Comparison of ENCODE assay signal across 25 mouse cellular contexts in the genomic region with DNA sequence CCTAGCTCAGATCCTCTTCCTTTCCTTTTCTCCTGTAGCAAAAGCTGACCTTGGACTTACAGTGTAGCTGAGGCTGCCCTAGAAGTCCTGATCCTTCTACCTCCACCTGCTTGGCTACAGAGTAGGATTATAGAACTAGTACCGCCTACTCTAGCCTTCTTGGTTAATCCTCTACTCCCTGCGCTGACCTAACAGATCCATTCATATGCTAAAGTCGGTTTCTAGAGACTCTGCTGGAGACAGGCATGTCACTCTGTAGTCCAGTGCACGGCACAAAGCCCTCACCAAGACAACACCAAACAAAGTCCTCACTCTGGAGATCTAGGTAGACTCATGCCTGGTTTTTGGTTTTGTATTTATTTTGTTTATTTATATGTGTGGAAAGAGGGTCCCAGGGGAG. TPM values are rescaled to one million over a fixed set of nuclear protein-coding genes. Genes with fewer than 3 reads are reported as not detected.
DNase-seq lines count a peak whose midpoint lies in the region; ATAC-seq and TF ChIP-seq lines count a peak whose summit lies in the region.
"Had no signal": no experiment of that assay in that cellular context is flagged by ENCODE, and none has a peak within 500 bp of the region (broad histone marks: within the 10 kb centered on the region; RNA-seq: fewer than 3 reads in every experiment).

No protein-coding gene starts in this region.

- H3K36me3 ChIP-seq in forebrain, embryonic 10.5 days (replicated peaks): no peaks in the 10 kb centered on the region
- H3K36me3 ChIP-seq in forebrain, postnatal 0 days (ENCODE audit: insufficient read depth): no peaks in the 10 kb centered on the region
- H3K36me3 ChIP-seq in liver, embryonic 14.5 days (replicated peaks; ENCODE audit: control insufficient read depth, insufficient read depth, low read depth): no peaks in the 10 kb centered on the region
- H3K36me3 ChIP-seq in forebrain, embryonic 13.5 days (ENCODE audit: poor library complexity, severe bottlenecking): no peaks in the 10 kb centered on the region
- H3K36me3 ChIP-seq: embryonic facial prominence, embryonic 15.5 days; heart, embryonic 10.5 days; stomach, embryonic 15.5 days had no signal

- H3K4me3 ChIP-seq in forebrain, embryonic 10.5 days: no peak overlapping the region
- H3K4me3 ChIP-seq in forebrain, postnatal 0 days (ENCODE audit: low read depth, low read length): no peak overlapping the region
- no peak overlapping the region for H3K4me3 ChIP-seq in liver, embryonic 14.5 days (ENCODE audit: insufficient read depth in 1 of 2, low read depth in 2 of 2, low read length in 2 of 2)
- no peak overlapping the region for H3K4me3 ChIP-seq in forebrain, embryonic 13.5 days
- H3K4me3 ChIP-seq: embryonic facial prominence, embryonic 15.5 days; heart, embryonic 10.5 days; layer of hippocampus, adult 2 months; stomach, embryonic 15.5 days had no signal

- no peak for TF ChIP-seq EP300 in liver, embryonic 14.5 days (IDR thresholded peaks at IDR 0.05; ENCODE audit: low read depth)

- H3K4me2 ChIP-seq in forebrain, postnatal 0 days (ENCODE audit: low read depth): no peak overlapping the region
- H3K4me2 ChIP-seq in liver, embryonic 14.5 days (ENCODE audit: low read depth): no peak overlapping the region
- no peak overlapping the region for H3K4me2 ChIP-seq in forebrain, embryonic 13.5 days
- H3K4me2 ChIP-seq: embryonic facial prominence, embryonic 15.5 days; stomach, embryonic 15.5 days had no signal

- no peaks in the 10 kb centered on the region for H3K9me3 ChIP-seq in forebrain, embryonic 10.5 days
- H3K9me3 ChIP-seq in forebrain, postnatal 0 days (ENCODE audit: low read length): no peaks in the 10 kb centered on the region
- no peaks in the 10 kb centered on the region for H3K9me3 ChIP-seq in liver, embryonic 14.5 days (ENCODE audit: control insufficient read depth, low read length)
- no peaks in the 10 kb centered on the region for H3K9me3 ChIP-seq in forebrain, embryonic 13.5 days (replicated peaks)
- H3K9me3 ChIP-seq: embryonic facial prominence, embryonic 15.5 days; heart, embryonic 10.5 days; stomach, embryonic 15.5 days had no signal

- peaks cover 58% of the 10 kb centered on the region for H3K4me1 ChIP-seq in forebrain, embryonic 10.5 days
- no peaks in the 10 kb centered on the region for H3K4me1 ChIP-seq in forebrain, postnatal 0 days (ENCODE audit: insufficient read depth)
- peaks cover 7 to 20% of the 10 kb centered on the region in 2 experiments; a peak in 3 of 4 replicates for H3K4me1 ChIP-seq in liver, embryonic 14.5 days (replicated peaks; ENCODE audit: control insufficient read depth in 2 of 2, insufficient read depth in 2 of 2, low read length in 1 of 2)
- peaks cover 45% of the 10 kb centered on the region for H3K4me1 ChIP-seq in forebrain, embryonic 13.5 days

- peaks cover 15% of the 10 kb centered on the region for H3K27me3 ChIP-seq in forebrain, embryonic 10.5 days (ENCODE audit: poor library complexity, severe bottlenecking)
- H3K27me3 ChIP-seq in forebrain, postnatal 0 days (ENCODE audit: insufficient read depth, low read length): no peaks in the 10 kb centered on the region
- H3K27me3 ChIP-seq in liver, embryonic 14.5 days (ENCODE audit: control insufficient read depth, insufficient read depth, low read length): no peaks in the 10 kb centered on the region
- H3K27me3 ChIP-seq in forebrain, embryonic 13.5 days: no peaks in the 10 kb centered on the region

- TF ChIP-seq CTCF in forebrain, postnatal 0 days (IDR thresholded peaks at IDR 0.05; ENCODE audit: low read depth): no peak
- TF ChIP-seq CTCF in liver, embryonic 14.5 days (IDR thresholded peaks at IDR 0.05; ENCODE audit: low read depth): no peak

- 8% methylated on average over 4 of the region's 4 CpGs for WGBS in forebrain, embryonic 10.5 days
- WGBS in forebrain, postnatal 0 days: 5% methylated on average over 4 of the region's 4 CpGs
- 53% methylated on average over 4 of the region's 4 CpGs for WGBS in liver, embryonic 14.5 days (ENCODE audit: insufficient replicate concordance)
- 4% methylated on average over 4 of the region's 4 CpGs for WGBS in forebrain, embryonic 13.5 days

- no peak for DNase-seq in forebrain, embryonic 10.5 days (ENCODE audit: extremely low spot score, low spot score)
- no peak for DNase-seq in forebrain, postnatal 0 days
- no peak for DNase-seq in liver, embryonic 14.5 days (ENCODE audit: low read depth in 3 of 3, low spot score in 3 of 3)
- DNase-seq in liver: no peak
- peak; percentile 86 for DNase-seq in ES-CJ7 (ENCODE audit: low read depth, low spot score)
- DNase-seq in T-cell, adult 2 months (ENCODE audit: low spot score): no peak
- no peak for DNase-seq in layer of hippocampus, adult 11-12 months (ENCODE audit: low spot score)

- H3K9ac ChIP-seq in forebrain, postnatal 0 days: no peak overlapping the region
- no peak overlapping the region for H3K9ac ChIP-seq in liver, embryonic 14.5 days (replicated peaks)
- H3K9ac ChIP-seq in forebrain, embryonic 13.5 days: no peak overlapping the region
- H3K9ac ChIP-seq: embryonic facial prominence, embryonic 15.5 days; stomach, embryonic 15.5 days had no signal

- H3K27ac ChIP-seq in forebrain, embryonic 10.5 days: 0 out of 2 replicates have a peak overlapping the region, but pooled peaks have one; percentile 27
- no peak overlapping the region for H3K27ac ChIP-seq in forebrain, postnatal 0 days (ENCODE audit: low read depth, low read length)
- no peak overlapping the region for H3K27ac ChIP-seq in liver, embryonic 14.5 days
- H3K27ac ChIP-seq in forebrain, embryonic 13.5 days: no peak overlapping the region
- H3K27ac ChIP-seq: embryonic facial prominence, embryonic 15.5 days; heart, embryonic 10.5 days; layer of hippocampus, adult 2 months had no signal

- ATAC-seq in forebrain, postnatal 0 days: no peak
- ATAC-seq in liver, embryonic 14.5 days (ENCODE audit: insufficient read depth): peak; percentile 10; the same call in 1 of the 2 replicates
- peak; percentile 33; the same call in 1 of the 2 replicates for ATAC-seq in forebrain, embryonic 13.5 days

RNA-seq across cellular contexts. Expression of gene Gdf5, which starts 1.3 kb away (rescaled TPM):
- polyA plus RNA-seq in forebrain, embryonic 10.5 days (2016; fragmentation: Nextera tagmentation; extraction: Ambion mirVana): 0.27 and 0.88 TPM in 2 replicates
- 3.9 TPM in 2 replicates for total RNA-seq in forebrain, postnatal 0 days (2014; rRNA removed)
- polyA plus RNA-seq in forebrain, postnatal 0 days (2015; fragmentation: Nextera tagmentation; extraction: Ambion mirVana): 3.7 and 3.8 TPM in 2 replicates
- 0.02 and 0.09 TPM in 2 replicates for polyA plus RNA-seq in liver, embryonic 14.5 days (2012; rRNA removed)
- polyA plus RNA-seq in liver, embryonic 14.5 days (2014; fragmentation: Nextera tagmentation; extraction: Ambion mirVana): not detected in 2 replicates
- 2.4 and 4.0 TPM in 2 replicates for polyA plus RNA-seq in forebrain, embryonic 13.5 days (2015; fragmentation: Nextera tagmentation; extraction: Ambion mirVana)
- total RNA-seq: liver, adult 2 months; neutrophil, adult 5-6 weeks had no signal
- polyA plus RNA-seq: inflammation-experienced regulatory T-cells, adult 6 months; liver, adult 2 months had no signal

RNA-seq across cellular contexts. Expression of gene Gm15557, which starts 6.0 kb away (rescaled TPM):
- polyA plus RNA-seq in forebrain, embryonic 10.5 days (2016; fragmentation: Nextera tagmentation; extraction: Ambion mirVana): not detected in 2 replicates
- not detected in 2 replicates for total RNA-seq in forebrain, postnatal 0 days (2014; rRNA removed)
- not detected in 2 replicates for polyA plus RNA-seq in forebrain, postnatal 0 days (2015; fragmentation: Nextera tagmentation; extraction: Ambion mirVana)
- polyA plus RNA-seq in liver, embryonic 14.5 days (2012; rRNA removed): not detected in 2 replicates
- polyA plus RNA-seq in liver, embryonic 14.5 days (2014; fragmentation: Nextera tagmentation; extraction: Ambion mirVana): not detected in 2 replicates
- polyA plus RNA-seq in forebrain, embryonic 13.5 days (2015; fragmentation: Nextera tagmentation; extraction: Ambion mirVana): not detected in 2 replicates
- total RNA-seq: adrenal gland, adult 8-10 months; gastrocnemius, adult 18-20 months; layer of hippocampus, adult 2 months; left cerebral cortex, postnatal 25 days; liver, adult 2 months; neutrophil, adult 5-6 weeks had no signal
- polyA plus RNA-seq: cortical plate, adult 2 months; gonadal fat pad, adult 2 months; heart, embryonic 10.5 days; heart, postnatal 0 days; hindbrain, embryonic 11.5 days; inflammation-experienced regulatory T-cells, adult 6 months; kidney, adult 2 months; liver, adult 2 months; stomach, embryonic 15.5 days; thymus, adult 2 months; urinary bladder, adult 2 months had no signal

RNA-seq across cellular contexts. Expression of gene Cep250, which starts 9.8 kb away (rescaled TPM):
- 28.8 and 28.9 TPM in 2 replicates for polyA plus RNA-seq in forebrain, embryonic 10.5 days (2016; fragmentation: Nextera tagmentation; extraction: Ambion mirVana)
- total RNA-seq in forebrain, postnatal 0 days (2014; rRNA removed): 17.2 and 18.7 TPM in 2 replicates
- 4.9 and 8.6 TPM in 2 replicates for polyA plus RNA-seq in forebrain, postnatal 0 days (2015; fragmentation: Nextera tagmentation; extraction: Ambion mirVana)
- polyA plus RNA-seq in liver, embryonic 14.5 days (2012; rRNA removed): 6.0 and 9.8 TPM in 2 replicates
- 7.4 and 9.3 TPM in 2 replicates for polyA plus RNA-seq in liver, embryonic 14.5 days (2014; fragmentation: Nextera tagmentation; extraction: Ambion mirVana)
- 23.1 and 25.4 TPM in 2 replicates for polyA plus RNA-seq in forebrain, embryonic 13.5 days (2015; fragmentation: Nextera tagmentation; extraction: Ambion mirVana)

RNA-seq across cellular contexts. Expression of gene Uqcc1, which starts 16.4 kb away (rescaled TPM):
- polyA plus RNA-seq in forebrain, embryonic 10.5 days (2016; fragmentation: Nextera tagmentation; extraction: Ambion mirVana): 78.4 and 82.2 TPM in 2 replicates
- 43.5 and 67.7 TPM in 2 replicates for total RNA-seq in forebrain, postnatal 0 days (2014; rRNA removed)
- polyA plus RNA-seq in forebrain, postnatal 0 days (2015; fragmentation: Nextera tagmentation; extraction: Ambion mirVana): 55.9 and 63.0 TPM in 2 replicates
- polyA plus RNA-seq in liver, embryonic 14.5 days (2012; rRNA removed): 10.5 and 17.4 TPM in 2 replicates
- polyA plus RNA-seq in liver, embryonic 14.5 days (2014; fragmentation: Nextera tagmentation; extraction: Ambion mirVana): 25.6 and 31.6 TPM in 2 replicates
- 69.9 and 73.5 TPM in 2 replicates for polyA plus RNA-seq in forebrain, embryonic 13.5 days (2015; fragmentation: Nextera tagmentation; extraction: Ambion mirVana)
